Mouse (Mus musculus): ENCODE results near the gene Gm37240.
"Not testable (repeated sequence)": the region's sequence is repeated elsewhere in the genome, so short reads cannot be mapped to it uniquely, and the experiment has no call there.

The Gm37240 gene

DNA sequence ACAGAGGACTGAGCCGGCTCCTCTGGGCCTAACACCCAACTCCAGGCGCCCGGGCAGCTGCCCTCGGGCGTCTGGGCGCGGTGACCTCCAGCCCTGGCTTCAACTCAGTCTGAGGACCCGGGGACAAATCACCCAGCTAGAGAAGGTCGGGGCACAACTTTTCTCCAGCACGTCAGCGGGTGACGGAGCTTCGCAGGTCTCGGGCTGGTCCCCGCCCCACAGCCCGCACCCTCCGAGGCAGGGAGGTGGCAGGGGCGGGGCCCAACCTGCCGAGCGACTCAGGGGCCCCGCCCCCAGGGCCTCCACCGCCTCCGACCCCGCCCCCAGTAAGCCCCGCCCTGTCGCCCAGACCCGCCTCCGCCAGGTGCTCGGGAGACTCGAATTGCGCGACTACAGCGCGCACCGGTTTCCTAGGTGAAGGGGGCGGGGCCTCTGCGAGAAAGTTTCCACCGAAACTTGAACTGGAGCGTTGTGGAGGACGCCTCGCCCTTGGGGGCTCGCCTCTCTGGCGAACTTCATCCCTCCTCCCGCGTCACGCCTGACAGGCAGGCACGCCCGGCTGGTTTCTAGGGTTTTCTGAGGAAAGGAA, at the start of gene Gm37240, which contains the start of gene Glt28d2:
TSS of gene Gm37240 (minus strand) at position 280 of the 589 bp plus-strand sequence.
TSS of gene Glt28d2 (minus strand) at position 278 of the 589 bp plus-strand sequence.
- DNase-seq (ENCODE audit: low spot score), result peak; percentile 91

DNA sequence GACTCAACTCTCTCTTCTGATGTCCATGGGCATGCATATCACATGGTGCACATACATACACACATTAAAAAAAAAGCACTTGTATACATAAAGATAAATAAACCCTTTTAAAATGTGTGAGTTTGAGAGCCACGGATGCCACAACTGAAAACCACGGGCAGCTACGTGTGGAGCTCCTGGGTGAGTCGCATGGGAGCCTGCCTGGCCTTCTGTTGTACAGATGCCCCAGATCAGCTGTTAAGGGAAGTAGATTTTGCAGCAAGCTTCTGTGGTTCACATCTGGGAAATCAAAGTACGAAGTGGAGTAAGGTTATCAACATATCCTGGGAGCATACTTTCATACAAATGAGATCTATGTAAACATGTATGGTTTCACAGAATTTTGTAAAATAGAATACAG, 46.3 kb upstream of the Gm37240 start:
- no peak for DNase-seq (ENCODE audit: low spot score)

GRCm38 (mm10) chr3:85931859-85932258, 44.5 kb upstream of the Gm37240 start:
- no peak for DNase-seq (ENCODE audit: low spot score)

DNA sequence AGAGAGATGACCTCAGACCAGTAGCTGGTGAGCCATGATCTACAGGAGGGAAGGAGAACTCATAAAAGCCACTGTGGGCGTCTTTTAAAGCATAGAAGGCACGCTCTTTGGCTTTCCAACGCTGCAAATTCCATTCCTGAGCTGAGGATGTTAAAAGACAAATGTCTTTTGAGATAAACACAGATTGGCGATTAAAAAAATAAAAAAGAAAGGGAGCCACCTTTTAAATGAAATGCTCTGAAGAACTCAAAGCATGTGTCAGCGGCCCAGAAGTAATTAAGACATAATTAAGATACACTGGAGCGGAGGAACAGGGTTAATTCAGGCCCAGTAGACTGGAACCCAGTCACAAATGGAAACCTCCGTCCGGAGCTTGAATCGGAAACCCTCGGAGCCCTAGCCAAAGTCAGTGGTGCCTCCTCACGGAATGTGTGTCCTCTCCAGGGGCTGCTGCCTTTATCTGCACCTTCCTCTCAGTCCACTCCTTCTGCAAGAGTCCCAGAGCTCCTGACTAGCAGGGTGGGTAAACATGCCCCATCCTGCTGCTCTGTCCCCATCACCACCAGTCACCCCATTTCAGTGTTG, 43.4 kb upstream of the Gm37240 start:
- no peak for DNase-seq (ENCODE audit: low spot score)

GRCm38 (mm10) chr3:85929711-85930110, 42.4 kb upstream of the Gm37240 start:
- DNase-seq (ENCODE audit: low spot score), result no peak

DNA sequence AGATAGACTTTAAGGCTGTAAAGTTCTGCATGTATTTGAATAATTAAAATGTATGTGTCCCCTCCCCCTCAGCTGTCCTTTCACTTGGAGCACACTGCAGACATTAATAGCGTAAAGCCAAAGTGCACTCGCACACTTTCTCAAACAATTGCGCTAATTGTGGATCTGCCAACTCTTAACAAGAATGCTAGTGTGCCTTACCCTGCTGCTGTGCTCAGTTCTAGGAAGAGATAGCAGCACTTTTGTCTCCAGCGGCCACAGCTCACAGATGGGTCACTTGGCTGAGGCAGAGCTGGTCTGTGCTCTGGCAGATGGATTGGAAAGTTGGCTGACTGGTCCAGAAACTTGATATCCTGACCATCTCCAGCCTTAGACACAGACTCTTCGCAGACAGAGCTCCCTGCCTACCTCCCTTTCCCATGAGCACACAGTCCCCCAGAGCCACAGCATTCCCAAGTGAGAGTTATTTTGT, 40.9 kb upstream of the Gm37240 start:
- DNase-seq (ENCODE audit: low spot score), result no peak

DNA sequence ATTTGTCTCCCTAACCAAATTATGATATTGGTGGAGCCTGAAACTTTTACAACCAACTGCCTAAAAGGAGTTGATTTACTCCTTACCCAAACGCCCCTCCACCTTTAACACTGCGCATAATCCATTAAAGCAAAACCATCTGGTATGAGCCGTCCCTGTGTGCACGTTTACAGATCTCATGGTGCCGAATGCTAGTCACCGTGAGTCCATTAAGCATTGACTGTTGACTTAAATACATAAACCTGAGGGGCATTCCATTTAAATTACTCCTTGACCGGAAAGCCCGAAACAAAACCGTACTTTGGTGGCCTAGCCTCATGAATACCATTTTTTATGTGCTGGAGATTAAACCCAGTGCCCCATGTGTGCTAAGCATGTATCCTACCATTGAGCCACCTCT, 40.0 kb upstream of the Gm37240 start:
- DNase-seq (ENCODE audit: low spot score), result no peak

GRCm38 (mm10) chr3:85923954-85924945, 36.9 kb upstream of the Gm37240 start:
- DNase-seq (ENCODE audit: low spot score), result peak; percentile 79

DNA sequence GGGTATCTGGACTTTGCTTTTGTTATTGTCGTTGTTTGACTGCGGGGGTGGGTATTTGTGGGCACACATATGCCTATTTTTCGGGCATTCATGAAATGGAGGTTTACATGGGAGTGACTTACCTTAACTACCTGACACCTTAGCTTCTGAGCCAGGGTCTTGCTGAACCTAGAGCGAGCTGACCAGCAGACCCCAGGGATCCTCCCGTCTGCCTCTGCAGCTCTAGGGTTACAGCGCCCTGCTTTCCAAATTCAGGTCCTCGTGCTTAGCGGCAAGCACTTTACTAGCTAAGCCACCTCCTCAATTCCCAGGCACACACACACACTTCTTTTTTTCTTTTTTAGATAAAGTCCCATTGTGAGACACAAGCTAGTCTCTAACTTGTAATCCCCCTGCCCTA, 36.0 kb upstream of the Gm37240 start:
- DNase-seq (ENCODE audit: low spot score), result no peak

GRCm38 (mm10) chr3:85922331-85922730, 35.0 kb upstream of the Gm37240 start:
- DNase-seq (ENCODE audit: low spot score), result peak; percentile 59

DNA sequence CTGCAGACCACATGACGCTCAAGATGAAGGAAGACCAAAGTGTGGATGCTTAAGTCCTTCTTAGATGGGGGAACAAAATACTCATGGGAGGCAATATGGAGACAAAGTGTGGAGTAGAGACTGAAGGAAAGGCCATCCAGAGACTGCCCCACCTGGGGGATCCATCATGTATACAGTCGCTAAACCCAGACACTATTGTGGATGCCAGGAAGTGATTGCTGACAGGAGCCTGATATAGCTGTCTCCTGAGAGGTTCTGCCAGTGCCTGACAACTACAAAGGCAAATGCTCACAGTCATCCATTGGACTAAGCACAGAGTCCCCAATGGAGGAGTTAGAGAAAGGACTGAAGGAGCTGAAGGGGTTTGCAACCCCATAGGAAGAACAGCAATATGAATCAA, 33.4 kb upstream of the Gm37240 start:
- DNase-seq (ENCODE audit: low spot score), result not testable (repeated sequence)

GRCm38 (mm10) chr3:85917600-85917999, 30.3 kb upstream of the Gm37240 start:
- DNase-seq (ENCODE audit: low spot score), result peak; percentile 31

DNA sequence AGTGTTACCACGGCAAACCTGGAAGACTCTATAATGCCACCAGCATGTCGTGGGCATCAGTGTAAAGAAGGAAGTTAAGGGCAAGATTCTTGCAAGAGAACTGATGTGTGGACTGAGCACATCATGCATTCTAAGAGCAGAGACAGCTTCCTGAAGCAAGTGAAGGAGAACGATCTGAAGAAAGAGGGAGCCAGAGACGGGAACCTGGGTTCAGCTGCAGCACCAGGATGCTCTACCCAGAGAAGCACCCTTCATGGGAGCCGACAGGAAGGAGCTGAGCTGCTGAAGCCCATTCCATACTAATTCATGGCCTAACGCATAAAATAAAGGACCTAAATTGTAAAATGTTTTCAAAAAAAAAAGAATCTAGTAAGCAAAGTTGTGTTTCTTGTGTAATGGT, 27.5 kb upstream of the Gm37240 start:
- DNase-seq (ENCODE audit: low spot score), result no peak

DNA sequence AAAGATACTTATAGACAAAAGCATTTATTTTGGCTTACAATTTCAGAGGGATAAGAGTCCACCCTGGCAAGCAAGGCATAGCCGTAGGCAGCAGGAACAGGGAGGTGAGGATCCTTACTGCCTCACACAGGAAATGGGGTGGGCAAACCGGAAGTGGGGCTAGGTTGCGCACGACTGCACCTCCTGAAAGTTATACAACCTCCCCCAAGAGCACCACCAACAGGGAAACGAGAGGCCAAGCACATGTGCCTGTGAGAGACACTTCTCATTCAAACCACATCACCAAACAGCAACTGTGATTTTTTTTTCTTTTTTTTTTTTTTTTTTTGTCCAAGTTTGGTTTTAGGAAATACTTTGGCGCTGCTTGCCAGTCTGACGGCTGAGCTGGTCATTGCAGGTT, 19.8 kb upstream of the Gm37240 start:
- no peak for DNase-seq (ENCODE audit: low spot score)

DNA sequence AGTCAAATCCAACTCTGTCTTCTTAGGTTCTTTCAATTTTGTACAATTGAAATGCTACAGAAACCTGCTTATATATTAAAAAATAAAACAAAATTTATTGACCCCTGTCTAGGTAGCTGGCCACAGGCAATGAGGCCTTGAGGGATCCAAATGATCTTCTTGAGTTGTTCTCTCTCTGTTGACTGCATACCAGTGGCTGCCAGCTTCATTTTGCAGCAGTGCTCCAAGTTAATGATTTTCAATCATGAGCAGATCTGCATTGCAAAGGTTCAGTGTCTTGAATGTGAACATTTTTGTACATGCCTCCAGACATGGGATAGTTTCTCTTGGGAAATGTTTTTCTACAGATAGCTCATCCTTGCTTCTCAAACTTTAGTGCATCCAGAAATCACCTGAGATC, 17.1 kb upstream of the Gm37240 start:
- DNase-seq (ENCODE audit: low spot score), result no peak

DNA sequence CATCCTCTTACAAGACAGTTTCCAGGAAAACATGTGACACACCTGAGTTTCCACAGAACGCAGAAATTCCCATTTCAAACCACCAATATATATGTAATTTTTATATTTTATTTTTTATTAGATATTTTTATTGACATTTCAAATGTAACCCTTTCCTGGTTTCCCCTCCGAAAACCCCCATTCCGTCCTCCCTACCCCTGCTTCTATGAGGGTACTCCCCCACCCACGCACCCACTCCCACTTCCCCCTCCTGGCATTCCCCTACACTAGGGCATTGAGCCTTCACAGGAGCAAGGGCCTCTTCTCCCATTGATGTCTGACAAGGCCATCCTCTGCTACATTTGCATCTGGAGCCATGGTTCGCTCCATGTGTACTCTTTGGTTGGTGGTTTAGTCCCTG, 7.7 kb upstream of the Gm37240 start:
- no peak for DNase-seq (ENCODE audit: low spot score)

DNA sequence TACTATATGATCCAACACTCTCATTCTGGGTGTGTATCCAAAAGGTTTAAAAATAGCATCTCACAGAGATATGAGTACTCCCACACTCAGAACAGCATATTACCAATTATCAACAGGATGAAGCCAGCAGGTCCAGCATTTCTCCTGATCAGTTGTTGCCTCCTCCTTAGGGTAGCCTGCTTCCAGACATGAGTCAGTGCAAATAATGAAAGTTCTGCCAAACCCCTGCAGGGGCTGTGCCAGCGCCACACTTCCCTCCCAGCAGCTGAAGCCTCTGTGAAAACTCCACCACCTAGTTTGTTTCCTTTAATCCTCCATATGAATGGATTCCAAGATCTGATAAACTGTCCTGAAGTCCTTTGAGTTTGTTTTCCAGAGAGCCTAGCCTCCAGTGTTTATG, 4.3 kb upstream of the Gm37240 start:
- DNase-seq (ENCODE audit: low spot score), result peak; percentile 7

DNA sequence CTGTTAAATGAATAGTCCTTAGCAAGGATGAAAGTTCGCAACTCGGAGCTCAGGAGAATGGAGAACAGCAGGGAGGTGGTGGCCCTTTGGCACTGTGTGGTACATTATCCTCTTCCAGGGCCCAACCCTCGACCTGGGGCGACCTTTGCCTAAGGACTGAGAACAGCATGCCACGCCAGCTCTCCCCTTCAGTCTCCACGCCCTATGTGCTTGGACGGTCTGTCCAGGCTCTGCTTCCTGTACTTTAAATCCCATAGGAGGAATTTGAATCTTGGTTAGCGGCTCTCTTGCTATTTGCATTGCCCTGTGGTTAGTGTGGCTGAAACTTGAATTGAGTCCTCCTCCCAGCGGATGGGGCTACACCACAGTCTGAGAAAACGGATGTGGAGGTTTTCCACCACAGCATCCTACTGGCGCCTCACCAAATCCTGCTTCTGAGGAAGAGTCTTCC, 928 bp upstream of the Gm37240 start:
- DNase-seq (ENCODE audit: low spot score), result peak; percentile 78

DNA sequence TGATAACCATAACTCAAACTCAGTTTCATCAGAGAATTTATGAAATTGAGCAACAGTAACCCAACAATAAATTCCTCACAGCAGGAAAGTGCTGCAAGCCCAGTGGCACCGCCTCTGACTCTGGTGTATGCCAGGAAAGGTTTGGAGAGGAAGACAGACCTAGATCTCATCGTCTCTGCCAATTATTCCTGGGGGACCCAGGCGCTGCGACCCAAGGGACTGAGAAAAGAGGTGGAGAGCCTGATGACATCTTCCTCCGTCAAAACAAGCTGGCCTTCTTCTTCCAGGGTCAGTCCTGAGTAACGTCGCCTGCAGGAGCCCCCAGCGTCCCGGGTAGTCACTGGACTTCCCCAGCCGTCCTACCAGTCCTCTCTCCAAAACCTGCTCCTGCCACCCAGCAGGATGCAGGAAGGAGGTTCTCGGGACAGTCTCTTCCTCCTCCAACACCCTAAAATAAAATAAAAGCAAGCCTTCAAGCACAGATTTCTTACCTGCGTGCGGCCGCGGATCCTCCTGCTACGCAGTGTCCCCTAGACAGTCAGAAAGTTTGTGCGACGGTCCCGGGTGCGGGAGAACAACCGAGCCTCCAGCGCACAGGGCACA, 581 bp downstream of the Gm37240 start:
- DNase-seq (ENCODE audit: low spot score), result peak; percentile 16

DNA sequence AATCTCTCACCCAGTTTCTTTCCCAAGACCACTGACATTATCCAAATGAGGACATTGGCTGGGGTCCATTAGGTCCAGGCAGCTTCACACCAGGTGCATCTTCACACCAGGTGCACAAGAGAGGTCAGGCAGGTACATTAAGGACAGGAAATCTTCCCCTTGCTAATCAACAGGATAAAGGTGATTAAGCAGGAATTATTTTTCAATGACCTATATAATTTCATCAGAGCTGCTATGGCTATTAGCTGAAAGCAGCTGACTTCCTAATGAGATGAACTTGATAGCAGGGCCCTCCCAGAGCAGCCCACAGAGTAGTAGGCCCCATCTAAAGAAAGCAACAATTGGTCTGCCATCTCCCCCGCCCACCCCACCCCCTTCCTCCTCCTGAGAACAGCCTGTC, 1.4 kb downstream of the Gm37240 start:
- DNase-seq (ENCODE audit: low spot score), result no peak

GRCm38 (mm10) chr3:85880687-85881086, 6.6 kb downstream of the Gm37240 start:
- DNase-seq (ENCODE audit: low spot score), result peak; percentile 76

- no peak for DNase-seq (ENCODE audit: low spot score)
Measured at GRCm38 (mm10) chr3:85880068-85880467, 7.2 kb downstream of the Gm37240 start.

Data from lung, postnatal 25 days (tissue).